Mouse (Mus musculus): Measurements from ENCODE around the gene Nfix. TPM values are rescaled to one million over a fixed set of nuclear protein-coding genes. Genes with fewer than 3 reads are reported as not detected.

The Nfix gene
- total RNA-seq, 2 experiments from 2014 or later = 465 to 558 TPM

DNA sequence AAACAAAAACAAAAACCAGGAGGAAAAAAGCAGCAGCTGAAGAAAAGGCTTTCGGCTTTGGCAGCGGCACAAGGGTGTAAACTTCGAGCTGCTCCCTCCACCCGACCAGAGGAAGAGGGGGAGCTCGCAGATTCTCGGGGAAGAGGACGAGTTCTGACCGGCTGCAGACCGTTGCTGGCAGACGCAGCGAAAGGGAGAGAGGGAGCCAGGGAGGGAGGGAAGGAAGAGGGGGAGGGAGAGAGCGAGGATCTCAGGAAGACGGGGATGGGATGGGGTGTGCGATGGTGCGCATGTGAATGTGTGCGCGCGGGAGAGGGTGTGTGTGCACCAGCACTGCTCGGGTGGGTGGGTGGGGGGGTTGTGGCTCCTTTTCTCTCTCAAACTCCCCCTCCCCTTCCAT, 26.3 kb downstream of the Nfix start:
- Histone ChIP-seq H3K4me3 (peak overlapping the region; percentile 61), H3K27ac (peak overlapping the region; percentile 96)
- DNase-seq = peak; percentile 89
- TF ChIP-seq CTCF (IDR thresholded peaks at IDR 0.05) = no peak
- intact Hi-C loops (cut with DNase I) = loop anchor here (2.0 kb wide), 1 partner anchor 25 kb away; no protein-coding TSS in a partner anchor

DNA sequence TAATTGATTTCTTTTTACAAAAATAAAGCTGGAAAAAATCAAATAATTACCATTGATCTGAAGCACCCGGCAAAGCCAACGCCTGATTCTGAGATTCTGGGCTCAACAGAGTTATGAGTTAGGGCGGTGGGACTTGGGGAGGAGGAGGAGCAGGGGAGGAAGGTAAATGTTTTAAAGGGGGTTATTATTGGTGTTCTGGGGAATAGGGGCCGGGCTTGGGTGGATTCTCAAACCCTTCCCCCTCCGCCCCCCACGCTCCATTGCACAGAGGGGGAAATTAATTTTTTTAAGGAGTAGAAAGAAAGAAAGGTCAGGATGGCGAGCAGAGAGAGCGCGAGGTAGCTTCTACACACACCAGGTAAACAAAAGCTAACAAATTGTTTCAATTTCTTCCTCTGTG, 26.8 kb downstream of the Nfix start:
- H3K27ac ChIP-seq = peak overlapping the region; percentile 96
- TF ChIP-seq CTCF (IDR thresholded peaks at IDR 0.05) = no peak
- H3K4me3 ChIP-seq = peak overlapping the region; percentile 61
- intact Hi-C loops (cut with DNase I) = no loop called here
- DNase-seq = peak; percentile 61

DNA sequence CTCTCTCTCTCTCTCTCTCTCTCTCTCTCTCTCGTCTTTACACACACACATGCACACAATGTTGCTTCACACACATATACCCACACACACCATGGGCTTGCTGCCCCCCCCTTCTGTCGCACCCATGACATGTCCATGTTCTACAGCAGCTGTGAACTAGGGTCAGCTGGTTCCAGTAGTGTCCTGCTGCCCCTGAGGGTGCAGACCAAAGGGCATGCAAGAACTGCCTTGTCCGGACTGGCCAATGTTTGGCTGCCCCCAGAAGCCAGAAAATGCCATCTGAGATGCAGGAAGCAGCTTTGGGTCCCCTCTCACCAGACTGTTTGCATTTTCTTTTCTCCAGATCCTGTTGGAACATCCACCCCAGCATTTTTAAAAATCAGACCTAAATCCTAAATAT, 27.5 kb downstream of the Nfix start:
- peak overlapping the region; percentile 61 for H3K4me3 ChIP-seq
- peak; percentile 28 for DNase-seq
- intact Hi-C loops (cut with DNase I) = no loop called here
- peak overlapping the region; percentile 96 for H3K27ac ChIP-seq
- no peak for TF ChIP-seq CTCF (IDR thresholded peaks at IDR 0.05)

DNA sequence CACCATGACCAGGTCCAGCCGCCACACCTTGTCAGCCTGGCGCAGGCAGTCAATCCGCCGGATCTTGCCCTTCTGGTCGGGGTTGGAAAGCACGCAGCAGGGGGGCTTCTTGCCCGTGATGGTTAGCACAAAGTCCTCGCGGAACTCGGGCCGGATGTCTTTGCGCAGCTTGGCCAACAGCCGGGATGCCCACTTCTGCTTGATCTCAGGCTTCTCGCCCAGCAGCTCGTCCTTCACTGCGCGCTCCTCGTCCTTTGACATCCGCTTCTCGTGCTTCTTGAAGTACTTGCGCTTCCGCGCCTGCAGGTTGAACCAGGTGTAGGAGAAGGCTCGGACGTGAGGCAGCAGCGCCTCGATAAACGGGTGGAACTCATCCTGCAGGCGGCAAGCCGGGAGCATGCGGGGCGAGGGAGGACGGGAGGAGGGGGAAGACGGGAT, 28.2 kb downstream of the Nfix start:
- H3K4me3 ChIP-seq = peak overlapping the region; percentile 61
- peak; percentile 51 for DNase-seq
- peak overlapping the region; percentile 96 for H3K27ac ChIP-seq
- no peak for TF ChIP-seq CTCF (IDR thresholded peaks at IDR 0.05)
- intact Hi-C loops (cut with DNase I) = no loop called here

DNA sequence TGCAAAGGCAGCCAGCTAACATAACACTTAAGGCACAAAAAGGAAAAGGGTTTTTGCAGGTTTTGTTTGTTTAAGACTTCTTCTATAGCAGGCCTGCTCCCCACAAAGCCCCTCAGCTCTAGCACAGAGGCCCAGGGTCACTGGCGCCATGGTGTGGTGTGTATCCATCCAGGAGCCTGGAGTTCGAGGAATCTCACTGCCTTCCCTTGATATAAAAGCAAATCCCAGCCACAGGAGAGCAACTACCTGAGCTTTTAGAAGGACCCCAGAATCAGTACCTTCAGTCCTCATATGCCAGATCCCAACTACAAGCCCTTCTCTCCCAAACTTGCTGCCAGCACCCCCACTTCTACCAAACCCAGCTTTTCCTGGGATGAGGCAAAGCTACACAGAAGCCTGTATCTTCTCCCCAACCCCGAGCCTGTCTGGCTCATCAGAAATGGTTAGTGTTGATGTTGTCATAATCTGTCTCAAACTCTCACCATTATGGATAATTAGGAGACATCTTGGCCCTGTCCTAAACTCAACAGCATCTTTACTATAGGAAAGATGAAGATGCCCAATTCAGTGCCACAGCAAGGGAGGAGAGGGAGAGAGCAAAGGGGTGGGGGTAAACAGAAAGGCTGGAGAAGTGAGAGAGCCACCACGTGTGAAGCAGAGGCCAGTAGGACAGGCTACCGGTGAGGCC, 29.0 kb downstream of the Nfix start:
- no peak for TF ChIP-seq CTCF (IDR thresholded peaks at IDR 0.05)
- intact Hi-C loops (cut with DNase I) = no loop called here
- no peak for DNase-seq

DNA sequence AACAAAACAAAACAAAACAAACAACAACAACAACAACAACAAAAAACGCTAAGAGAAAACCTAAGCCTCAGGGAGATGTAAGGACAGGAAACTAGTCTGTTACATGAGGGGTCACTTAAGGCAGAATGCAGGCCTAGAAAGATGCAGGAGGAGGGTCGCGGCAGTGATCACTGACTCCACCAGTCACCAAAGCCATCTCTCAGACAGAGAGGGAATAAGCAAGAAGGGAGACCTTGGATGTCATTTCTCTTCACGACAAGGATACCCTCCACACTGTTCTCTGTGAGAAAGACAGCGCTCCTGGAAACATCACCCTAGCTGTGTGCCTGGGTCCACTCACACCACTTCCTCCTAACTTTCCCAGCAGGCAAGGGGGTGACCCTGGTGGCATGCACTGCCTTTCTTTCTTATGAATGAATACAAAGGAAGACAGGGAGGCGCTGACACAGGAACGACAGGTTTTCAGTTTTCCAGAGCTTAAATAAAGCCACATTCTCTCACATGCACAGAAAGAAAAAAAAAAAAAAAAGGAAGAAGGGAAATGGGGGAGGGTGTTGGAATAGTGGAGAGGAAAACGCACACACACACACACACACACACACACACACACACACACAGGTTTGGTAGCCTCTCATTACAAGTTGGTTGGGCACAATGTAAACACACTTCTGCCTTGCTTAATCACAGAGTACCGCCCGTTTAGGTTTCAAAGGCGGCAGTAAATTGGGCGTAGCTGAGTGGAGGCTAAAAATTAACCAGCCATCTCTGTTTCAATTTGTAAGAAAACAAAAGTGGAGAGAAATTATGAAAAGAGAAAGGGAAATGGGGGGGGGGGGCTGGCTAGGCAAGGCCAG, 29.8 kb downstream of the Nfix start:
- H3K27ac ChIP-seq = peak overlapping the region; percentile 96
- no peak for DNase-seq
- TF ChIP-seq CTCF (IDR thresholded peaks at IDR 0.05) = no peak
- peak overlapping the region; percentile 61 for H3K4me3 ChIP-seq
- intact Hi-C loops (cut with DNase I) = no loop called here

More for the DNA sequence above, 29.0 kb downstream of the Nfix start:
- H3K27ac ChIP-seq = peak overlapping the region; percentile 96
- peak overlapping the region; percentile 61 for H3K4me3 ChIP-seq

DNA sequence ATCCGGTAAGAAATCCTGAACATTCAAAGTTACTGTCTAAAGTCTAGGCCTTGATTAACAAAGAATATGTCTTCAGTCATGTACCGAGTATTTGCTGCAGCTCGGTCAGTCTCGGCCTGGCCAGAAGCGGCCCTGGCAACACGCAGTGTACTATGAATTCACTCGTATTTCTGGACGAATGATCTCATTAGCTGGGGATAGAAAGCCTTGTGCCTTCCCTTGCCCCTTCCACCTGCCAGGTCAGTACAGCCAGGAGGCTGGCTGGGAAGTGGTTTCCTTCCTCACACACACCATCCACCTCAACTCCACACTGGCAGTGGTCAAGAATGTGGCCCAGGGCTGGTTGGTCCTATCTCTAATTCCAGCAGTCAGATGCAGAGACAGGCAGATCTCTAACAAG, 30.8 kb downstream of the Nfix start:
- intact Hi-C loops (cut with DNase I) = no loop called here
- Histone ChIP-seq H3K4me3 (peak overlapping the region; percentile 61), H3K27ac (peak overlapping the region; percentile 96)
- peak; percentile 84 for DNase-seq
- TF ChIP-seq CTCF (IDR thresholded peaks at IDR 0.05) = no peak

DNA sequence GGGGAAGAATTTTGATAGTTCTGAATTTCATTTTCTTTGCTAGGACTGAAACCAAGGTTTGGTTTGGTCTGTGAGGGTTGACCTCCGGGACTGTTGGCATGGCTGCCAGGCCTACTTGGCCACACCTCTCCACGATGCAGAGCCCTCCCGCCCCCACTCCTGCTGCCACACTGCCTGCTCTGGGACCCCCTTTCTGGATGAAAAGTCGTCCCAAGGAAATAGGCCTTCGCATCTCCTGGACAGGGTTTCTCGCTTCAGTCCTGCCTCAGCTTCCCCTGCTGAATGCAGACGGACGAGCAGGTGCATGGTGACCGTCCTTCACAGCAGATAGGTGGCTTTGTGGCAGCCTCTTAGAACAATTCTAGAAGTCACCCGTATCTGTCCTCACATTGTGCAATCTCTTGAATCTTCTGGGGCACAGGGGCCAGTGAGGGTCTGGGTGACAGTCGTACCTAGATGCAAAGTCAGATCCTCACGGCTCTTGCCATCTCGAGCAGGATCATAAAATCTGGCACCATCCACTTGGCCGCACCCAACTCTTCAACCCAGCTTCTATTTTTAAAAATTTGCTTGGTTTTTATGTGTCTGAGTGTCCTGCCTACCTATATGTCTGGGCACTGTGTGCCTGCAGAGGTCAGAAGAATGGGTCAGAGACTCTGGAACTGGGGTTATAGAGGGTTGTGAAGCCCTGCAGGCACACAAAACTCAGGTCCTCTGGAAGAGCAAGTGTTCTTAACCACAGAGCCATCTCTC, 31.6 kb downstream of the Nfix start:
- peak; percentile 19 for DNase-seq
- TF ChIP-seq CTCF (IDR thresholded peaks at IDR 0.05) = no peak
- intact Hi-C loops (cut with DNase I) = no loop called here
- Histone ChIP-seq H3K4me3 (peak overlapping the region; percentile 61), H3K27ac (peak overlapping the region; percentile 96)

DNA sequence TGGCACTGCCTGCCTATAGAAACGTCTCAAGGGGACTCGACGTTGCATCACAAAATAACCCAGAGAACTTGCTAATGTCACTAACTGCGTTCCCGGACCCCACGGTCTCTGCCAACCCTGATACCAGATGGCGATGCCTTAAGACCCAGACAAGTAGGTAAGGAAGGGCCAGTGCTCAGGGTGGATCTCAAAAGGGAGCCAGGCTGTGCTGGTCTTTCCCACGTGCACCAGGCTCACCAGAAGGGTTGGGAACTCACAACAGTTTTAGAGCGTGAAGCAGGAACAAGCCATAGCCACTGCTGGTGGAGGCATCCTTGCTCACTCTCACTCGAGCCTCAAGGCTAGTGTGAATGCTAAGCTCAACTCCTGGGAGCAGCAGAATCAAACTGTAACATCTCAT, 32.9 kb downstream of the Nfix start:
- no peak for TF ChIP-seq CTCF (IDR thresholded peaks at IDR 0.05)

DNA sequence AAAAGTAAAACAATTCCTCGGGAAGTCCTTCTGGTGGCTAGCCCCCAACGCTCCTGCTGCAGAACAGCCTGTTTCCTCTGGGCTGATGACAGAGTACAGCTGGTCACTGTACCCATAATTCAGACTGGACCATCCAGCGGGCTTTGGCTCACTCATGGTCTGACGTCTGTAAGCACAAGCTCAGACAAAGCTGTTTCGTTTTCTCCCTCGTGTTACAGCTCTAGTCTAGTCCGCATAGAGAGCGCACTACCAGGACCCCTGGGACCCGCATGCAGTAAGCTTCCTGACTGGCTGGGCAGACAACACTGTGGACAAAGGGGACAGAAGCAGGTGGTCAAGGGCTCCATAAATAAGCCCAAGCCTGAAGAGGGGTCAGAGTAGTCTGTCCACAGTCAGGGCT, 33.7 kb downstream of the Nfix start:
- Histone ChIP-seq H3K27ac (peak overlapping the region; percentile 96), H3K4me3 (peak overlapping the region; percentile 39)
- no peak for TF ChIP-seq CTCF (IDR thresholded peaks at IDR 0.05)
- peak; percentile 41 for DNase-seq
- intact Hi-C loops (cut with DNase I) = loop anchor here (2.0 kb wide), 1 partner anchor 58 kb away; no protein-coding TSS in a partner anchor

More for the DNA sequence above, 32.9 kb downstream of the Nfix start:
- peak overlapping the region; percentile 96 for H3K27ac ChIP-seq
- H3K4me3 ChIP-seq = peak overlapping the region; percentile 39
- intact Hi-C loops (cut with DNase I) = loop anchor here (2.0 kb wide), 1 partner anchor 58 kb away; no protein-coding TSS in a partner anchor
- DNase-seq = no peak

DNA sequence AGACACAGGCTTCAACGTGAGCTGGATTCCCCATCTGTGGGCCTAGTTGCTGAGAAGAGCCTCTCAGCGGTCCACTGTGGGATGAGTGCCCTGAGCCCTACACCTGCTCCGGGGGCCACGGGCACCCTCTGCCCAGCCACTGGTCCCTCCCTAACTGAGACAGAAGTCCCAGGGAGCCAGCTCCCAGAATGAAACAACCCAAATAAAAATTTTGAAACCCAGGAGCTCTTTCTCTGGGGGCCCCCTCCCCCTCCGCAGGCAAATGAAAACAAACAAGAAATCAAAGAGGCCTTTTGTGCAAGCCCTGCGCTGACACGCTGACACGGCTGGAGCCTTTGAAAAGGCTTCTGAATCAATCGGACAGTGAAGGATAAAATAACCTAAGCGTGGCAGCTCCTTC, 34.5 kb downstream of the Nfix start:
- Histone ChIP-seq H3K27ac (peak overlapping the region; percentile 96), H3K4me3 (peak overlapping the region; percentile 39)
- peak; percentile 29 for DNase-seq
- intact Hi-C loops (cut with DNase I) = loop anchor here (2.0 kb wide), 2 partner anchors 17 to 57 kb away; no protein-coding TSS in a partner anchor
- TF ChIP-seq CTCF (IDR thresholded peaks at IDR 0.05) = no peak

DNA sequence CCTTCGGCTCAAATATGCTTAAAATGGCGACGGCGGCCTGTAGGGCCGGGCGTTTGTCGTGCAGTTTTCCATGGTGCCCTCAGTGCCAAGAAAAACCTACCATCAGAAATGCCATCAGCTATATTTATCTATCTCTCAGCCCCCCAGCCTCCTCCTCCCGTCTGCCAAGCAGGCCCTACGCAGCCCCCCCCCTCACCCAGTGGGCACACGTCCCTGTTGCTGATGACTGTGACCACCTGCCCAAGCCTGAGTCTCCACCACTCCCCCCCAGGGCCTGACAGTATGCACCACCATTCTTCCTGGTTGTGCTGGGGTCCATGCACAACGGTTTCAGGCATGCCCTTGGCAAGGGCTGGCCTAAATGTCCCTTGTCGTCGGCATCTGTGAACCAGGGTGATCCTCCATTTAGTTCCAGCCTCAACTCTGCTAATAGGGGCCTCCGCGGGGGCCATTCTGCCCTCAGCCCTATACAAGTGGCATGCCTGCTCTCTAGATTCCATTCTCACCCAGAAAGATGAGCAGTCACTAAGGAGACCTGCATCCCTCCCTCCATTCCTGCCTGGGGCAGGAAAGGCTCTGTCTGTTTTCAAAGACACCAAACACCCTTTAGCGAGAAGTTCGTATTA, 35.2 kb downstream of the Nfix start:
- peak; percentile 64 for DNase-seq
- no peak for TF ChIP-seq CTCF (IDR thresholded peaks at IDR 0.05)
- Histone ChIP-seq H3K4me3 (peak overlapping the region; percentile 39), H3K27ac (peak overlapping the region; percentile 96)
- intact Hi-C loops (cut with DNase I) = loop anchor here (2.0 to 5.0 kb wide), 2 partner anchors 16 to 32 kb away; no protein-coding TSS in a partner anchor
